Mouse (Mus musculus): ENCODE measurements around the gene Oas1g. TPM values are rescaled to one million over a fixed set of nuclear protein-coding genes. Genes with fewer than 3 reads are reported as not detected.
A peak's percentile ranks its signal among the peaks of the same experiment; 100 is the strongest.
"Not testable (repeated sequence)": the region's sequence is repeated elsewhere in the genome, so short reads cannot be mapped to it uniquely, and the experiment has no call there.

Gene Oas1g
- polyA plus RNA-seq (2017; shearing (Covaris generic)): 1 to 10 TPM in 1 of 3 experiments, under 1 TPM in 1, not detected in 1; 0.68 to 2.0 TPM

DNA sequence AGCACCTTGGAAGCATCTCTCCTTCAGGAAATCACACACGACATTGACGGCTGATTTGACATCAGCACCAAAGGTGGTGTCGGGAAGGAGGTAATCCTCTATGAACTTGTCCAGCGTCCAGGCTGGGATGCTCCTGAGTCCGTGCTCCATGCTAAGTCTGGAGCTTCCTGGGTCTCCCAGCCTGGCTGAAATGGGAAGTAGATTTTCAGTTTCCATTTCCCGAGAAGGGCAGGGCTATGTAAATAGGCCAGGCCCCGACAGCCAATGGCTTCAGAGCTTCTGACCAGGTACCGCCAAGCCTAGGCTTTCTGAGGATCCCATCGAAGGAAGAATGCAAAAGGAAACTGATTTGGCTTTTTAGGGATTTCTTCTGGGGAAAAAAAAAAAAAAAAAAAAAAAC lies at the start of gene Oas1g:
TSS of gene Oas1g (minus strand) at position 201 of the 400 bp plus-strand sequence.
- ATAC-seq: not testable (repeated sequence)

DNA sequence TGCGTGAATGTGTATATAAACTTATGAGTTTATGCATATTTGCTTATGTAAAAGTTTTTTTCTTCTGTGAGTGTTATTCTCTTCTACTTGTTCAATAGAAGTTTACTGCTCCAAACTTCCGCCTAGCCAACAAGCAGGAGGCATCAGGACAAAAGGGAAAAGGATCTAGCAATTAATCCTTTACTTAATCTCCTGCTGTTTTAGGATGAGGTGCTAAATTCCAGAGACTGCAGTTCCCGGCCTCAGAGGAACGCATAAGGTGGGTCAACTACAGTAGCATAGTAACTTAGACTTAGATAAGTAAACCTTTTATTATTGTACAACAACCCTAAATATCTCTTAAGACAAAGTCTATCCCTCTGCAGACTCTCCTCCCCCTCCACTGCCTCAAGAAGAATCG lies 46.6 kb upstream of the Oas1g start:
- no peak for ATAC-seq

DNA sequence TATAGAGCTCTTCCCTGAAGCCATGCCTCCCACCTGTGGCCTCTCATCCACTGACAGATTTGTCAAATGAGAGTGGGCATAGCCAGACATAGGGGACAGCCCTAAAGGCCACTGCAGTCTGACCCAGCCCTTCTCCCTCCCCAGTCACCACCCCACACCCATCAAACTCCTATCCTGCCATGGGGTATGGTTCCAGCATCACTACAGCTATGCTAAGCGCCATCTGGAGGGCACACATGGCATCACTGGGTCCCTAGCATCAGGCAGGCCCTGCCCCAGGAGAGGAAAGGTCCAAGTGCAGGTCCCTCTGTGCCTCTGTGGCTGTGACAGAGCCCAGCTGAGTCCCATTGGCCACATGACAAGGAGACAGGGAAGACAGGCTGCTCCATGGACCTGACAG lies 39.6 kb upstream of the Oas1g start:
- ATAC-seq: no peak

DNA sequence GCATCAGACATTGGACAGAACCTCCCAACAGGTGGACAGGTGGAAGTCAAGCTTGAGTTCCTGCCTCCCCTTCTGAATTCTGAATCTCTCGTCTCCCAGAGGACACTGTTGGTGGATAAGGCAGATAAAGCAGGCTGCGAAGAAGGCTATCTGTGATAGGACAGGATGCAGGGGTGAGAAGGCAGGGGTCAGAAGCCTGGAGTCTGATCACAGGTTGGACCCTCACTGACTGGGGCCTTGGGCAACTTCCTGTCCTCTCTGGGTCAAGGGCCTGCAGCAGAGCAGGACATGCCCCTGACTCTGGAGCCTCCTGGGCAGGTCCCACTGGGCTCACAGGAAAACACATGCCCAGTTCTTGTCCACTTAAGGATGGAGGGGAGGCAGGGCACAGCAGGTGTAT lies 38.9 kb upstream of the Oas1g start:
- ATAC-seq: not testable (repeated sequence)

DNA sequence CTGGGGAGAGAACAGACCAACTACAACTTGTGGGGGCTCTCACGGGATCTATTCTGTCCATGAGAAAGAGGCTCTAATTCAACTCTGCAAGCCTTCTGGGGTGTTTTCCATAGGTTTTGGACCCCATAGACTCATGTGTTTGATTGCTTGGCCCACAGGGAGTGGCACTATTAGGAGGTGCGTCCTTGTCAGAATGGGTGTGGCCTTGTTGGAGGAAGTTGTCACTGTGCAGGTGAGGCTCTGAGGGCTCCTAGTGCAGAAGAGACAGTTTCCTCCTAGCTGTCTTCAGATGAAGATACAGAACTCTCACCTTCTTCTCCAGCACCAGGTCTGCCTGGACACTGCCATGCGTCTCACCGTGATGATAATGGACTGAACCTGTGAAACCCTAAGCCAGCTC lies 37.1 kb upstream of the Oas1g start:
- not testable (repeated sequence) for ATAC-seq

DNA sequence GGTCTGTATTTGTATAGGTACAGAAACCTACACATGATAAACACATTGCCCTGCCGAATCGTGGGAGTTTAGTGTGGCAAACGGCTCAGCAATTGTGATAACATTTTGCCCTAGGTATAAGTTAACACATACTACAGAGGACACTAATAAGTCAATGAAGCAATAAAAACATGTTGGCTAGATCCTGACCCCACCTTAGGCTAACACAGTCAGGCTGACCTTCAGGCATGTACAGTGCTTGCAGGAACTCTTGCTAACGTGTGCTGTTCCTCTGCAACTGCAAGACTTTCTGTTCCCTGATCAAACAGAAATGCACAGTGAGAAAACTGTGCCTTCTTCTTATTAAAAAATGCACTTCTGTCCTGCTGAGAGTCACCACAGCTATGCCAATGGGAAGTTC lies 36.6 kb upstream of the Oas1g start:
- ATAC-seq: no peak

DNA sequence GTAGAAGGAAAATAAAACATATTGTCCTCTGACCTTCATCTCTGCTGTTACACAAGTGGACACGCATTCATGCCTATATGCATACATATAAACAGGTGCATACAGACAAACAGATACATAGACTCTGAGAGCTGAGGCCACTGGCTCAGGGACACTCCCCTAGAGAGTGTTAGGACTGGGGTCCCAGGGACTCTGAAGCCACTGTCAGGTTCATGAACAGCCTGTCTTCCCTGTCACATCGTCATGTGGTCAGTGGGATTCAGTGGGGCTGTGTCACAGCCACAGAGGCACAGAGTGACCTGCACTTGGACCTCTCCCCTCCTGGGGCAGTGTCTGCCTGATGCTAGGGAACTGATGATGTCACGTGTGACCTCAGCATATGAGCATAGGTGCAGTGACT lies 32.9 kb upstream of the Oas1g start:
- no peak for ATAC-seq

DNA sequence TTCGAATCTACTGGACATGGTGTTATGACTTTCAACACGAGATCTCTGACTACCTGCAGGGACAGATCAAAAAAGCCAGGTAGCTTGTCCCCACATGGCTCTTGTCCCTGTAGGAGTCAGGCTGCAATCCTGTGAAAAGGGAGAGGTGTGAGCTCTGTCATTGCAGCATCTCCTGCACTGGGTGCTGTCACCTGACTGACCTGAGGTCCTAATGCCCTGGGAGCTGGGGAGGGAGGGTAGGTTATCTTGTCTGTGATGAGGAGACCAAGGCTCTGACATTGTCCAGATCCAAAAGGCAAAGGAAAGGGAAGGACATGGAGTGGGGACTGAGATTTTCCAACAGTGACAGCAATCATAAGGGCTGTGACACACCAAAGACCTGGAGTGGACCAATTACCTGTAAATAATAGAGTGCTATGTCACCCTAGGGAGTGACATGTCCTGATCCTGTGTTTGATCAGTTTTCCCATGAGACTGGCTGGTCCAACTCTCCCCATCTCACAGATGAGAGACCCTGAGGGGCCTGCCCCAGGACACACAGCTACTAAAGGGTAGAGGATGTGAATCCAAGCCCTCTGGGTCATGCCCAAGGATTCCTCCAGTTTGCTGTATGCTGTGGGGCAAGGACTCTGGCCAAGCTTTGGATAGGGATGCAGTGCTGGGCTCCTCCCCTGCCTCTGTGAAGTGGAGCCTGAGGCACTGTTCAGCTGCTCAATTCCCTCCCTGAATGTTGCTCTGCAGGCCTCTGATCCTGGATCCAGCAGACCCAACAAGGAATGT lies 31.9 kb upstream of the Oas1g start:
- not testable (repeated sequence) for ATAC-seq

DNA sequence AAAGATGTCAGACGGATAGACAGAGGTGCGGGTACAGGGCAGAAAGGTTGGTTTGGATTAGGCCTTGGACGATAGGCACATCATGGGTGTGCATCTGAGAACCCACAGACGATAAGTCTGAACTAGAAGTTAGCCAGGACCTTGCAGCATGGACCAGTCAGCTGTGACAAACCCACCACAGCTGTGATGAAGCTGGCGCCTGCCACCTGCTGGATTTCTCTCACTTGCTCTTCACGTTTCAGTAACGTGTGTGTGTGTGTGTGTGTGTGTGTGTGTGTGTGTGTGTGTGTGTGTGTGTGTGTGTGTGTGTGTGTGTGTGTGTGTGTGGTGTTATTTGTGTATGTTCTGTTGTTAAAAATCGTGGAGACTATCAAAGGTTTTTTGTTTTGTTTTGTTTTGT lies 26.8 kb upstream of the Oas1g start, which contains the start of gene Oas1d:
TSS of gene Oas1d (plus strand) at position 333 of the 400 bp plus-strand sequence.
- ATAC-seq: not testable (repeated sequence)

DNA sequence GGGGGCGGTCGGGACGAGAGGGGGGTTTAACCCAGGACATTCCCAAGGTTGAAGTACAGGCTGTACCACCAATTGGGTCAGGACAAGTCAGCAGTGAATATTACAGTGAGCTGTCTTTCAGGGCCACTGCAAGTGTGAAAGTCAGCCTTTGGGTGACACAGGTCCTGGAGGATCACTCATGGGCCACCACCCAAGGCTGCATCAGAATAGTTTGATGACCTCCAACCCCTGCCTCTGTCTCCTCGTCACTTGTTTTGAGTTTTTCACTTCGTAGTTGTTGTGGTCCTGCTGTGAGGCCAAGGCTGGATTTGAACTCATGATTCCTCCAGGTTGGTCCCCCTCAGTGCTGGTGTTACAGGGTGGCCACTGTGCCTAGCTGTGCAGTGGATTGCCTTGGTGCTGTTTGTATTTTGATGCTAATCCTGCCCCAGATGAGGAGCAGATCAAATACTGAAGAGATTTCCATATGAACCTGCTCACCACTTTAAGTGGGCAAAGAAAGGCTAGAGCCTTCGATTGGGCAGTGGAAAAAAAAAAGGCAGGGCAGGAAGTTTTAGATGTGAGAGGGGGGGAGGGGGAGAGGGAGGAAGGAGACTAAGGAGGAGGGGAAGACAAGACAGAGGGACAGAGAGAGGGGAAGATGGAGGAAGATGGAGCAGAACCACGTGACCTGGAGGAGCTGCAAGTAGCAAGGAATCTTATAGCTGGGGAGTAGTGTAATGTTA lies 20.9 kb upstream of the Oas1g start:
- ATAC-seq: no peak

DNA sequence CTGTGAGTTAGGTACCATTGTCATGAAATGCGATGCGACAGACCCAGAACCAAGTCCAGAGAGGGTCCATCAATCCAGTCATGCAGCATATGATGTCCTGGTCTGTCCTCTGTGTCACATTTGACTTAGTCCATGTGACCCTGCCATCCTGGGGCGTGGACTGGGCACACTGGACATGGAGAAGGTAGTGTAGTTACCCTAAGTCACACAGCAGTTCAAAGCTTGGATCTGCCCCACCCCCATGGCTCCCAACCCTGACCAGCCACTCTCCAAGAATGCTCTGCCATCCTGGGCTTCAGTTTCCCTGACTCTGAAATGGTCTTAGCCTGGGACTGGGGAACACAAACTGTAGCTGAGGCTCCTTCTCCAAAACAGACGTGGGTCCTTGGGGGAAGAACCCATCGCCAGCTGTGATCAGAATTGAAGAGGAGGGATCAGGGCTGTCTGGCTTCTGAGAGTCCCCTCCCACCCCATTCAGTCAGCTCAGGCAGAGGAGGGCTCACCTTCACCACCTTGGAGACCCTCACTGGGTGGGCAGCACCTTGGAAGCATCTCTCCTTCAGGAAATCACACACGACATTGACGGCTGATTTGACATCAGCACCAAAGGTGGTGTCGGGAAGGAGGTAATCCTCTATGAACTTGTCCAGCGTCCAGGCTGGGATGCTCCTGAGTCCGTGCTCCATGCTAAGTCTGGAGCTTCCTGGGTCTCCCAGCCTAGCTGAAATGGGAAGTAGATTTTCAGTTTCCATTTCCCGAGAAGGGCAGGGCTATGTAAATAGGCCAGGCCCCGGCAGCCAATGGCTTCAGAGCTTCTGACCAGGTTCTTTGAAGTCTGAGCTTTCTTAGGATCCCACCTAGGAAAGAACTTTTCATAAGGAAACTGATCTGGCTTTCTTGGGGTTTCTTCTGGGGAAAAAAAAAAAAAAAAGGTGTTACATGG lies 19.6 kb upstream of the Oas1g start, which contains the start of gene Oas1a:
TSS of gene Oas1a (minus strand) at position 731 of the 943 bp plus-strand sequence.
- peak; percentile 54 for ATAC-seq

DNA sequence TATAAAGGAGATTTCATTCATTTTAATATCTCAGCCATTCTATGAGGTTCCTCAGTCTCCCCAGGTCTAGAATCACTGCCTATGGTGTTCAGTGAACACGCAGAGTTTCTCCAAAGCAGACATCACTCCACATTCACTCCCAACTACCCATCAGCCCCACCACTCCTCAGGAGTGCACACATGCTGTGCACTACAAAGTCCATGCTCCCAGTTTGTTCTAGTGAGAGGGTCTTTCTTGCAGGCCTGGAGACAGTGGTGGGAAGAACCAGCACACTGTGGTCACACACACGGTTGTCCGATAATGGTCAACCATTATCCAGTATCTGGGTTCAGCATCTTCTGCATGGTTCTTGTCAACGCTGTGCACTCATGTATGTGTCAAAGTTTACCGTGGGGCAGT lies 14.6 kb upstream of the Oas1g start:
- no peak for ATAC-seq

DNA sequence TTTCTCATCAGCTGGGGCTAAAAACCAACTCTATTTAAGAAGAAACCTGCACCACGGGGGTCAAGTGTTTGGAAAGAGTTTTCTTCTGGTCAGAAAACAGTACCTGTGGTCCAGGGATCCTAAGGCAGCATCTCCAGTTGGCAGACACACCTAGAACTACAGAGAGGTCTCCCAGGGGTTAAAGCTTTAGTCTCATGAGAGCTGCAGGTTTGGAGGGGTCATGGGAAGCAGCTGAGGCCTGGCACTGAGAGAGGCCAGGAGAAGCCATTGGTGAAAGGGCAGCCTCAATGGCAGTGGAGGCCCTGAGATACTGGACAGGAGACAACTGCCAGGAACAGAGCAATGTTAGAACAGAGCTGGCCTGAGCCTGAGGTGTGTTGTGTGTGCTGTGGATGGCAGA lies 13.3 kb upstream of the Oas1g start:
- ATAC-seq: no peak

DNA sequence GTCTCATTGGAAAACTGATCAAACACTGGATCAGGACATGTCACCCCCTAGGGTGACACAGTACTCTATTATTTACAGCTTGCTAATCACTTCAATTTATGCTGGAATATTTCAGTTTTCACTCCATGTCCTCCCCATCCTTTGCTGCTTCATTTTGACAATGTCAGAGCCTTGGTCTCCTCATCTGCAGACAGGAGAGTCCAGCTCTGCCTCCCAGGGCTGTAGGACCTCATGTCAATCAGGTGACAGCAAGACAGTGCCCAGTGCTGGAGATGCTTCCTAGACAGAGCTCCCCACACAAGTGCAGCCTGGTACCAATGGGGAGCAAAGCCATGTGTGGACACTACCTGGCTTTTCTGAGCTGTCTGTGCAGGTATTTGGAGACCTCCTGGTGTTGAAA lies 11.3 kb upstream of the Oas1g start:
- no peak for ATAC-seq

DNA sequence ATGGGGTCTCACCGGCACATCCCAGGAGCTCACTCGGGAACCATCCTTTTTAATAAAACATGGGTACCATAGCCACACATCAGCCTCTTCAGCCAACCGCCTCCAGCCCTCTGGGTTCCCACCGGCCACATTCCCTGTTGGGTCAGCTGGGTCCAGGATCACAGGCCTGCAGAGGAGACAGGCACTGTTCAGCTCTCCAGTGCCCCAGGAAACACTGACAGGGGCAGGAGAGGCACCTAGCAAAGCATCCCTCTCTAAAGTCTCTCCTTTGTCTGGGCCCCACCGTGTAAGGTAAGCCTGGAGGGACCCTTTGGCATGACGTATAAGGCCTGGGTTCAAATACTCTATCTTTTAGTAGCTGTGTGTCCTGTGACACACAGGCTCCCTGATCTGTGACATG lies 10.9 kb upstream of the Oas1g start:
- ATAC-seq: no peak

DNA sequence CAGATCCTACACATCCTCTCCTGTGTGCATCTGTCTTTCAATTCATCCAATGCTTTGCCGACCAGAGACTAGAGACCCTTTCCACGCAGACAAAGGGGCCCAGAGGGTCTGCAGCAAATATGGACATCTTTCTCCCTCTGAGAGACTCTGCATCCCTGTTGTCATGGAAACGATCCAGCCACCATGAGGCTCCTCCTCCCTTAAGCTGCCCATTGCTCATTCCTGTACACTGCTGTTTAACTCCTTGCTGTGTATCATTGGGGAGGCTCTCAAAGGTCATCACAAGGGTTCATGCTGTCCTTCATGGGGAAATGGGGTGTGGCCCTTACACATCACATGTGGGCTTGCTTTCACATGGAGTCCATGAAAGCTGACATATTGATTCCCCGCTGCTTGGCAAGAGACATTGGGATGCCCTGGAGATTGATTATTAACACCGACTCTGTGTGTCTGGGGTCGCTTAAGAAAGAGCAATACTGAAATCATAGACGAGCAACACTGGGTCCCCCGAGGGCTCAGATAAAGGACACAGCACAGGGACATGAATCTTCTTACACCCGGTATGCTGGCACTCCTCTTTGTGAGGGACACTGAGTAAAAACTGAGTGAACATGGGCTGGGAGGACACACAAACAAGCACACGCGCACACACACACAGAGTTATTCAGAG lies 8.0 kb upstream of the Oas1g start:
- no peak for ATAC-seq

DNA sequence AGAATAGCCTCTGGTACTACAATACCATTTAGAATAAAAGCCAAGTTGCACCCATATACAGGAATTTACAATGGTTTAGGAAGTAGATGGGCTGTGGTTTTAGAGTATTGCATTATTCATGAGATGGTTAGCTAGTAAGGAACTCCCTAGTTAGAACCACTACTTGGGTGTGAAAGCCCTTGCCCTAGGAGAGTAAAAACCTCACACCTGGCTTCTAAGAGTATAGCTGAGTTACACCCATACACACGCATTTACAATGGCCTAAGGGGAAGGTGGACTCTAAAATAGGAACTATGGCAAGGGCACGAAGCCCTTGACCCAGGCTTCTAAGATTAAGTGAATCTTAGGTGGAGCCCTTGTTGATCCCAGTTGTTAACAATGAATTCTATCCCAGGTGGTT lies 7.3 kb upstream of the Oas1g start:
- not testable (repeated sequence) for ATAC-seq

DNA sequence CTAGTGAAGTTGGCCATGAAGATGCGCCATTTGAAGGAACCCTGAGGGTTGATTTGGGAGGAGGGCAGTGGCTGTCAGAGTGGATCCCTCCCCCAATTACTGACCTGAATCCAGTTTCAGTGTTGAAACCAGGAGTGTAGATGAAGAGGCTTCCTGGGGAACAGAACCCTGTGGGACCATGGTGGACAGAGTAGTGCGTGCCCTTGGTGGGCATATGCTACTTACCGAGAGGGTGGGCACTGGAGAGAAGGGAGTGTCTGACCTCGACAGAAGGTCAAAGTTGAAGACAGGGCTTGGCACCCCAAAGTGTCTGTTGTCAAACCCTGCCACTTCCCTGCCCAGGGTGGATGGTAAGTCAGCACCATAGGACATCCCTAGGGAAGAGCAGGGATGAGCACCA lies 6.5 kb upstream of the Oas1g start:
- not testable (repeated sequence) for ATAC-seq

DNA sequence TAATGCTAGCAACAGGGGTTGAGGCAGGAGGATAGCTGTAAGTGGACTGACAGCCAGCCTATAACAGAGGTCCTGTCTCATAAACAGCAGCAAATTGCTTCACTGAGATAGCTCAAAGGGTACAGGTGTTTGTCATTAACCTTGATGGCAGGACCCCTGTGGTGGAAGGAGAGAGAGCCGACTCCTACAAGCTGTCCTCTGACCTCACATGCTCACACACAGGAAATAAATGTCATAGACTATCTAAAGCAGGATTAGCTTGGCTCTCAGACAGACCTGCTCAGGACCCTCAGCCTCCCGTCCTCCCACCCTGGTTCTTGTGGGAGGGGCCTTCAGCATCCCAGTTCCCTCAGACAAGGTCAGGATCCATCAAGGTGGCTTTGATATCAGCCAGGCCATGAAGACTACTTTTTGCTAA lies 4.8 kb upstream of the Oas1g start:
- ATAC-seq: no peak

DNA sequence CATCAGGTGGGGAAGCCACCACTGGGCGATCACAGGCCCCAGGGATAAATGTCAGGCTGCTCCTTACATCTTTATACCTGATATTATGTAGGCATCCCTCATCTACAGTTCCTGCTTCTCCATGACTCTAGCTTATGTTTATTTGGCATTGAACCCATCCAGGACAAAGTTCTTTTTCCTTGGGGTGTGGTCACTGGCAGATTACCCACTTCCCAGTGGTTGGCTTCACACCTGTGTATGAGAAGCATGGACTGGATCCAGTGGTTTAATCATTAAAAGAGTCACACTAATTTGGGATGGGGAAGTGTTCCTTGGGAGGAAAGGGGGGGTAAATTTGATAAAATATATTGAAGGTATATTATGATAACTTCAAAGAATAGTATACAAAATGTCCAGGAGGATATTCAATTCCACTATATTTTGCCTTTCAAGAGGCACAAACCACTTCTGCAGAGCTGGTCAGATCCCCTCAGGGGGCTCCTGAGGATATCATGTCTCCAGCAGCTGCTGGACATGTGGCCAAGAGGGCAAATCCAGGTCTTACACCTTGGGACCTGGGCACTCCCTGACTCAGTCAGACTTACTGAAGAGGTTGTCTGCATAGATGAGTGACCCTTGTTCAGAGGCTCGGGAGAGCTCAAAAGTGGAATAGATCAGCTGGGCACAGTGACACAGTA lies 4.3 kb upstream of the Oas1g start:
- ATAC-seq: not testable (repeated sequence)

DNA sequence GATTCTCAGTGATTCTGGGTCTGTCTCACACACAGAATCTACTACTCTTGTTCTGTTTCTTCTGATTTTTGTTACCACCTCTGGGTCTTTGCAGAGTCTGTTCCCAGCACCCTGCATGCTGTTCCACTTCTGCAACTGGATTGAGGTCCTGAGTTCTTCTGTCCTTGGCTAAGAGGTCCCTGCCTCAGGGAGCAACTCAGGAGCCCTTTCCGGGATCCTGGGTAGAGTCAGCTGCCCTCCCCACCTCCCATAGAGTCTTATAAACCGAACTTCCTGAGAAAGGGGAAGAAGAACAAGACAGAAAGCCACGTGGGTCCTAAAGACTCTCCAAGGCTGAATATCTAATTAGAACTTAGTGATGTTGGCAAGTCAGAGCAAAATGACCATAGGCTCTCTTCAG lies 3.6 kb upstream of the Oas1g start:
- no peak for ATAC-seq

DNA sequence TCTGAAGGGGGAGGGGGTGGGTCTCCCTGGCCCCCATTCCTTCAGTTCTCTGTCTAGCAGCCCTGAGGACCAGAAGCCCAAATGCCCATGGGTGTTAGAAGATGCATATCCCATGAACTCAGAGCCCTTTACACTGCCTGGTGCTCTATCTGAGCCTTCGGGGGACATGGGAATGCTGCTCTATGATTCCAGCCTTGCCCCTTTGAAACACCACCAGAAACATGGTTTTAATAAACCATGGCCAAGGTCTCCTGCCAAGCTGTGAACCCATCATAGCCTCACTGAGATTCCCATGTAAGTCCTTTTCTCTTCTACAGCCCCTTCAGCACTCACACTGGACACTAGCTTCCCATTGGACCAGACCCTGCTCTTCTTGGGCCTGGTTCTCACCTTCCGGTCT lies 2.6 kb upstream of the Oas1g start:
- ATAC-seq: no peak

Data from inflammation-experienced regulatory T-cells, adult 6 months (primary cell).